Mouse (Mus musculus) midbrain, embryonic 15.5 days (tissue): ENCODE data around the gene Hsd3b4. TPM values are rescaled to one million over a fixed set of nuclear protein-coding genes. Genes with fewer than 3 reads are reported as not detected.
"Not testable (repeated sequence)": the region's sequence is repeated elsewhere in the genome, so short reads cannot be mapped to it uniquely, and the experiment has no call there.

Experiments
- ATAC-seq: fragments of 200-750 bp; cut with Nextera tagmentation; replicated peaks from 2 replicates; pipeline ENCODE4 v1.8.0; 2017; ENCODE audit warnings: moderate TSS enrichment
- H3K27ac ChIP-seq: fragments of 300-500 bp; sonication (generic); 2 replicates; pipeline ENCODE4 v1.5.1; 2015; ENCODE audit warnings: mild to moderate bottlenecking, inconsistent platforms
- H3K27me3 ChIP-seq: fragments of 300-500 bp; sonication (generic); replicated peaks from 2 replicates; pipeline ENCODE4 v1.6.1; 2015; ENCODE audit warnings: inconsistent platforms
- H3K36me3 ChIP-seq: fragments of 300-500 bp; sonication (generic); replicated peaks from 2 replicates; pipeline ENCODE4 v1.6.1; 2015; ENCODE audit warnings: inconsistent platforms
- H3K4me1 ChIP-seq: fragments of 300-500 bp; sonication (generic); 2 replicates; pipeline ENCODE4 v1.6.1; 2015; ENCODE audit warnings: inconsistent platforms
- H3K4me2 ChIP-seq: fragments of 300-500 bp; sonication (generic); 2 replicates; pipeline ENCODE4 v1.6.1; 2015; ENCODE audit warnings: inconsistent platforms, mild to moderate bottlenecking, moderate library complexity
- H3K4me3 ChIP-seq: fragments of 300-500 bp; sonication (generic); 2 replicates; pipeline ENCODE4 v1.5.1; 2015; ENCODE audit warnings: mild to moderate bottlenecking, inconsistent platforms
- H3K9ac ChIP-seq: fragments of 300-500 bp; sonication (generic); 2 replicates; pipeline ENCODE4 v1.6.1; 2015; ENCODE audit warnings: mild to moderate bottlenecking, inconsistent platforms
- H3K9me3 ChIP-seq: fragments of 300-500 bp; sonication (generic); 2 replicates; pipeline ENCODE4 v1.6.1; 2016; ENCODE audit warnings: inconsistent platforms
- WGBS: fragments of 180-500 bp; shearing (Covaris S2); methylation state at CpG from one replicate; pipeline ENCODE4 v1.1.7; 2015; ENCODE audit warnings: mixed read lengths; 5-methylcytosine and 5-hydroxymethylcytosine counted together
- polyA plus RNA-seq: library from polyadenylated mRNA; unstranded; fragments of >200 nt; fragmentation: Nextera tagmentation; extraction: Ambion mirVana; gene quantifications from 2 replicates; pipeline ENCODE4 v1.2.1, GENCODE M21; 2015

Gene Hsd3b4
- polyA plus RNA-seq, 1 experiment from 2014 or later, result not detected

GRCm38 (mm10) chr3:98471057-98471456 lies 39.3 kb downstream of the Hsd3b4 start:
- ATAC-seq, H3K4me3 ChIP-seq, H3K4me2 ChIP-seq, H3K27me3 ChIP-seq, H3K9me3 ChIP-seq, H3K36me3 ChIP-seq, H3K27ac ChIP-seq, H3K9ac ChIP-seq, H3K4me1 ChIP-seq: not testable (repeated sequence)
- WGBS, result no CpG with 5 or more reads among the region's 1 CpGs

GRCm38 (mm10) chr3:98469323-98469722 lies 41.0 kb downstream of the Hsd3b4 start:
- WGBS, result 50% methylated on average over 1 of the region's 2 CpGs
- ATAC-seq, H3K36me3 ChIP-seq: not testable (repeated sequence)

GRCm38 (mm10) chr3:98457026-98457425 lies 53.3 kb downstream of the Hsd3b4 start, which contains the start of gene Gm4450:
Gene Gm4450, minus strand, starts transcription at chr3:98457126.
- not testable (repeated sequence) for H3K4me3 ChIP-seq, H3K27ac ChIP-seq, H3K36me3 ChIP-seq, H3K4me2 ChIP-seq, H3K9ac ChIP-seq, H3K9me3 ChIP-seq, H3K27me3 ChIP-seq, H3K4me1 ChIP-seq, ATAC-seq
- WGBS, result 88% methylated on average over 1 of the region's 1 CpGs

More at GRCm38 (mm10) chr3:98469323-98469722, 41.0 kb downstream of the Hsd3b4 start:
- H3K4me1 ChIP-seq, H3K9me3 ChIP-seq, H3K4me3 ChIP-seq, H3K27ac ChIP-seq, H3K4me2 ChIP-seq, H3K9ac ChIP-seq, H3K27me3 ChIP-seq: not testable (repeated sequence)

GRCm38 (mm10) chr3:98453786-98454185 lies 56.5 kb downstream of the Hsd3b4 start:
- not testable (repeated sequence) for H3K9me3 ChIP-seq, H3K4me2 ChIP-seq, H3K27ac ChIP-seq, H3K4me1 ChIP-seq, H3K27me3 ChIP-seq, H3K9ac ChIP-seq, H3K4me3 ChIP-seq, H3K36me3 ChIP-seq, ATAC-seq
- WGBS, result 64% methylated on average over 5 of the region's 5 CpGs

Other genes starting within 250 kb of the Hsd3b4 start
- 22.9 and 26.8 TPM in 2 replicates for gene Hmgcs2, start 230.1 kb downstream of the Hsd3b4 start, polyA plus RNA-seq
- gene Phgdh, start 170.5 kb downstream of the Hsd3b4 start, polyA plus RNA-seq, result 113 and 142 TPM in 2 replicates
- 19.8 TPM in 2 replicates for gene Zfp697, start 128.1 kb downstream of the Hsd3b4 start, polyA plus RNA-seq
- 0.31 TPM in 1 of 2 replicates, not detected in the other for gene Gm4450, start 53.4 kb downstream of the Hsd3b4 start, polyA plus RNA-seq
- not detected in 2 replicates for gene Gm10681, start 78.3 kb upstream of the Hsd3b4 start, polyA plus RNA-seq
- 0.10 TPM in 1 of 2 replicates, not detected in the other for gene Hsd3b5, start 119.7 kb upstream of the Hsd3b4 start, polyA plus RNA-seq
- gene Hsd3b2, start 214.0 kb upstream of the Hsd3b4 start, polyA plus RNA-seq, result 0.05 TPM in 1 of 2 replicates, not detected in the other